Mouse (Mus musculus) cerebellum, postnatal 25 days (tissue): ENCODE results near the gene Gclc.

Experiments used
- DNase-seq, 2 experiments: peaks; one replicate each; pipeline ENCODE4 v3.0.0; 2021; ENCODE audit warnings: mixed read lengths in 2 of 2

The Gclc gene

GRCm38 (mm10) chr9:77787936-77788335 lies 33.6 kb downstream of the Gclc start:
- DNase-seq, result no peak

- peak; percentile 40 to 73 for DNase-seq
Observed at GRCm38 (mm10) chr9:77789615-77790348, 35.4 kb downstream of the Gclc start.

GRCm38 (mm10) chr9:77793838-77794237 lies 39.5 kb downstream of the Gclc start:
- DNase-seq, result no peak

- peak in 1 of 2 experiments; percentile 27 for DNase-seq
Observed at GRCm38 (mm10) chr9:77802461-77802860, 48.1 kb downstream of the Gclc start.

GRCm38 (mm10) chr9:77806426-77806825 lies 52.1 kb downstream of the Gclc start:
- no peak for DNase-seq

- peak; percentile 87 to 89 for DNase-seq
Observed at GRCm38 (mm10) chr9:77806842-77807668, 52.7 kb downstream of the Gclc start.

- DNase-seq, result peak in 1 of 2 experiments; percentile 12
Observed at GRCm38 (mm10) chr9:77808481-77808880, 54.1 kb downstream of the Gclc start.

GRCm38 (mm10) chr9:77818858-77819257 lies 64.5 kb downstream of the Gclc start:
- no peak for DNase-seq

GRCm38 (mm10) chr9:77819318-77819717 lies 65.0 kb downstream of the Gclc start:
- no peak for DNase-seq

GRCm38 (mm10) chr9:77820836-77821235 lies 66.5 kb downstream of the Gclc start:
- DNase-seq, result no peak

- no peak for DNase-seq
Observed at GRCm38 (mm10) chr9:77825380-77825961, 71.1 kb downstream of the Gclc start.

GRCm38 (mm10) chr9:77826237-77826636 lies 71.9 kb downstream of the Gclc start:
- no peak for DNase-seq

- no peak for DNase-seq
Observed at GRCm38 (mm10) chr9:77828531-77828965, 74.2 kb downstream of the Gclc start.

GRCm38 (mm10) chr9:77834259-77834993 lies 80.1 kb downstream of the Gclc start:
- DNase-seq, result no peak

GRCm38 (mm10) chr9:77835122-77835521 lies 80.8 kb downstream of the Gclc start:
- DNase-seq, result no peak

- DNase-seq, result no peak
Observed at GRCm38 (mm10) chr9:77835756-77836155, 81.4 kb downstream of the Gclc start.

- DNase-seq, result no peak
Observed at GRCm38 (mm10) chr9:77838586-77838985, 84.3 kb downstream of the Gclc start.
